20 mouse cellular contexts compared by ENCODE assay signal in genomic region chr9:103725497-103725896, GRCm38 (mm10). TPM values are rescaled to one million over a fixed set of nuclear protein-coding genes. Genes with fewer than 3 reads are reported as not detected.
DNase-seq lines count a peak whose midpoint lies in the region; ATAC-seq and TF ChIP-seq lines count a peak whose summit lies in the region.
"Had no signal": no experiment of that assay in that cellular context is flagged by ENCODE, and none has a peak within 500 bp of the region (broad histone marks: within the 10 kb centered on the region; RNA-seq: fewer than 3 reads in every experiment).

No protein-coding gene starts in this region.

- no peak for DNase-seq in hindbrain, postnatal 0 days (ENCODE audit: low spot score)
- DNase-seq in 416B (ENCODE audit: low read depth) (peak; percentile 17), MN1 (ENCODE audit: low spot score) (peak; percentile 36)
- no peak for DNase-seq in retina, embryonic 14.5 days (ENCODE audit: low spot score)
- DNase-seq in kidney, adult 18-20 months = no peak
- DNase-seq: adrenal gland, postnatal 10 days; B cell, adult 2 months; cerebellum, adult 18-20 months; gastrocnemius, postnatal 10 days; kidney, adult 11 months had no signal

- no peak overlapping the region for H3K27ac ChIP-seq in hindbrain, postnatal 0 days
- no peak overlapping the region for H3K27ac ChIP-seq in hindbrain, embryonic 12.5 days
- H3K27ac ChIP-seq: embryonic facial prominence, embryonic 10.5 days; heart, embryonic 15.5 days; hindbrain, embryonic 10.5 days; hindbrain, embryonic 15.5 days had no signal

- H3K36me3 ChIP-seq in hindbrain, postnatal 0 days (ENCODE audit: insufficient read depth, low read length) = no peaks in the 10 kb centered on the region
- H3K36me3 ChIP-seq in hindbrain, embryonic 12.5 days = no peaks in the 10 kb centered on the region
- H3K36me3 ChIP-seq: G1E; heart, embryonic 15.5 days; hindbrain, embryonic 15.5 days had no signal

- no peak overlapping the region for H3K4me2 ChIP-seq in hindbrain, postnatal 0 days (ENCODE audit: low read depth, low read length)
- no peak overlapping the region for H3K4me2 ChIP-seq in hindbrain, embryonic 12.5 days (replicated peaks)
- H3K4me2 ChIP-seq: heart, embryonic 15.5 days; hindbrain, embryonic 15.5 days had no signal

- peak; percentile 7; the same call in 1 of the 2 replicates for TF ChIP-seq CTCF in hindbrain, postnatal 0 days (IDR thresholded peaks at IDR 0.05; ENCODE audit: low read depth)

- ATAC-seq in hindbrain, postnatal 0 days = no peak
- no peak for ATAC-seq in hindbrain, embryonic 12.5 days (ENCODE audit: low FRiP score)
- peak; percentile 74 for ATAC-seq in megakaryocyte progenitor cell, adult 5-6 weeks (replicated peaks; ENCODE audit: poor library complexity)
- ATAC-seq: CD4-positive, CD25-positive, alpha-beta regulatory T cell, adult 4 months; forebrain, embryonic 14.5 days; inflammation-experienced regulatory T-cells, adult 6 months had no signal

- H3K9ac ChIP-seq in hindbrain, postnatal 0 days (replicated peaks; ENCODE audit: low read length) = no peak overlapping the region
- H3K9ac ChIP-seq in hindbrain, embryonic 12.5 days = no peak overlapping the region
- H3K9ac ChIP-seq: heart, embryonic 15.5 days; hindbrain, embryonic 15.5 days had no signal

- no peaks in the 10 kb centered on the region for H3K4me1 ChIP-seq in hindbrain, postnatal 0 days (ENCODE audit: insufficient read depth, low read length)
- no peaks in the 10 kb centered on the region for H3K4me1 ChIP-seq in hindbrain, embryonic 12.5 days
- H3K4me1 ChIP-seq: embryonic facial prominence, embryonic 10.5 days; hindbrain, embryonic 15.5 days had no signal

- no peak overlapping the region for H3K4me3 ChIP-seq in hindbrain, postnatal 0 days (ENCODE audit: low read length)
- H3K4me3 ChIP-seq in hindbrain, embryonic 12.5 days = no peak overlapping the region
- H3K4me3 ChIP-seq: embryonic facial prominence, embryonic 10.5 days; heart, embryonic 15.5 days; hindbrain, embryonic 10.5 days; hindbrain, embryonic 15.5 days had no signal

- WGBS in hindbrain, postnatal 0 days = 74% methylated on average over 7 of the region's 7 CpGs
- WGBS in hindbrain, embryonic 12.5 days = 84% methylated on average over 7 of the region's 7 CpGs

- no peaks in the 10 kb centered on the region for H3K27me3 ChIP-seq in hindbrain, postnatal 0 days (ENCODE audit: insufficient read depth, low read length)
- H3K27me3 ChIP-seq in hindbrain, embryonic 12.5 days = no peaks in the 10 kb centered on the region
- H3K27me3 ChIP-seq: heart, embryonic 15.5 days; hindbrain, embryonic 15.5 days had no signal

- H3K9me3 ChIP-seq in hindbrain, postnatal 0 days (ENCODE audit: low read length) = no peaks in the 10 kb centered on the region
- H3K9me3 ChIP-seq in hindbrain, embryonic 12.5 days (replicated peaks) = no peaks in the 10 kb centered on the region
- H3K9me3 ChIP-seq: embryonic facial prominence, embryonic 10.5 days; heart, embryonic 15.5 days; hindbrain, embryonic 10.5 days; hindbrain, embryonic 15.5 days had no signal

RNA-seq across cellular contexts. Expression of gene Tmem108, which starts 36.1 kb away (rescaled TPM):
- total RNA-seq in hindbrain, postnatal 0 days (2014; rRNA removed) = 21.5 and 23.3 TPM in 2 replicates
- polyA plus RNA-seq in hindbrain, postnatal 0 days (2015; fragmentation: Nextera tagmentation; extraction: Ambion mirVana) = 23.8 and 24.4 TPM in 2 replicates
- 22.4 and 24.0 TPM in 2 replicates for polyA plus RNA-seq in hindbrain, embryonic 12.5 days (2016; fragmentation: Nextera tagmentation; extraction: Ambion mirVana)
- total RNA-seq in megakaryocyte progenitor cell, adult 5-6 weeks (2015) = 0.37 and 0.73 TPM in 2 replicates
- total RNA-seq in megakaryocyte progenitor cell, adult 5-6 weeks (2017) = 0.04 and 0.81 TPM in 2 replicates
- polyA plus RNA-seq: G1E had no signal

Comparison
In these comparisons a context has a peak if more than half of its experiments do, and no peak if none do; other contexts are left out.
1. DNase-seq: peak in 416B (single experiment) and MN1 (single experiment); none in hindbrain, postnatal 0 days (single experiment), retina, embryonic 14.5 days (single experiment) and kidney, adult 18-20 months (single experiment).
2. RNA of gene Tmem108, which starts 36.1 kb away (total RNA-seq): 21.5 to 23.3 TPM in hindbrain, postnatal 0 days; 0.04 to 0.81 TPM in megakaryocyte progenitor cell, adult 5-6 weeks; every median in the first group is over 10 times any median in the second.